Mouse (Mus musculus): ENCODE measurements around the gene Slc24a2.

Gene Slc24a2

GRCm38 (mm10) chr4:87041412-87041997 is 188.8 kb downstream of the Slc24a2 start:
- no peak for DNase-seq (ENCODE audit: low spot score in 2 of 2)

- DNase-seq (ENCODE audit: low spot score in 2 of 2), result no peak
Observed at GRCm38 (mm10) chr4:87037592-87037991, 192.7 kb downstream of the Slc24a2 start.

GRCm38 (mm10) chr4:87036507-87036906 is 193.8 kb downstream of the Slc24a2 start:
- DNase-seq (ENCODE audit: low spot score in 2 of 2), result no peak

GRCm38 (mm10) chr4:87035701-87036100 is 194.6 kb downstream of the Slc24a2 start:
- DNase-seq (ENCODE audit: low spot score in 2 of 2), result no peak

- no peak for DNase-seq (ENCODE audit: low spot score in 2 of 2)
Observed at GRCm38 (mm10) chr4:87032632-87033031, 197.6 kb downstream of the Slc24a2 start.

GRCm38 (mm10) chr4:87031076-87031475 is 199.2 kb downstream of the Slc24a2 start:
- no peak for DNase-seq (ENCODE audit: low spot score in 2 of 2)

GRCm38 (mm10) chr4:87026311-87027151 is 203.7 kb downstream of the Slc24a2 start:
- DNase-seq (ENCODE audit: low spot score in 2 of 2), result no peak

GRCm38 (mm10) chr4:87024556-87024955 is 205.7 kb downstream of the Slc24a2 start:
- DNase-seq (ENCODE audit: low spot score in 2 of 2), result no peak

GRCm38 (mm10) chr4:87021542-87021941 is 208.7 kb downstream of the Slc24a2 start:
- no peak for DNase-seq (ENCODE audit: low spot score in 2 of 2)

- no peak for DNase-seq (ENCODE audit: low spot score in 2 of 2)
Observed at GRCm38 (mm10) chr4:87019486-87020105, 210.7 kb downstream of the Slc24a2 start.

GRCm38 (mm10) chr4:87018073-87018997 is 211.9 kb downstream of the Slc24a2 start:
- no peak for DNase-seq (ENCODE audit: low spot score in 2 of 2)

- no peak for DNase-seq (ENCODE audit: low spot score in 2 of 2)
Observed at GRCm38 (mm10) chr4:87017464-87017863, 212.8 kb downstream of the Slc24a2 start.

GRCm38 (mm10) chr4:87015746-87016145 is 214.5 kb downstream of the Slc24a2 start:
- no peak for DNase-seq (ENCODE audit: low spot score in 2 of 2)

GRCm38 (mm10) chr4:87013721-87014620 is 216.3 kb downstream of the Slc24a2 start:
- DNase-seq (ENCODE audit: low spot score in 2 of 2), result no peak

GRCm38 (mm10) chr4:86992470-86992869 is 237.8 kb downstream of the Slc24a2 start:
- DNase-seq (ENCODE audit: low spot score in 2 of 2), result no peak

- no peak for DNase-seq (ENCODE audit: low spot score in 2 of 2)
Observed at GRCm38 (mm10) chr4:86989301-86989700, 241.0 kb downstream of the Slc24a2 start.

GRCm38 (mm10) chr4:86987846-86988245 is 242.4 kb downstream of the Slc24a2 start:
- no peak for DNase-seq (ENCODE audit: low spot score in 2 of 2)

- DNase-seq (ENCODE audit: low spot score in 2 of 2), result no peak
Observed at GRCm38 (mm10) chr4:86977272-86977671, 253.0 kb downstream of the Slc24a2 start.

- DNase-seq (ENCODE audit: low spot score in 2 of 2), result no peak
Observed at GRCm38 (mm10) chr4:86957576-86958411, 272.5 kb downstream of the Slc24a2 start.

- no peak for DNase-seq (ENCODE audit: low spot score in 2 of 2)
Observed at GRCm38 (mm10) chr4:86955448-86955847, 274.8 kb downstream of the Slc24a2 start.

Data from natural killer cell, adult 2 months (primary cell).